Mouse (Mus musculus): ENCODE data around the gene Elf5. TPM values are rescaled to one million over a fixed set of nuclear protein-coding genes. Genes with fewer than 3 reads are reported as not detected.

Elf5 gene
- total RNA-seq (2021): not detected
- long read RNA-seq, experiment 1: 0 reads
- long read RNA-seq, experiment 2: 0 reads

DNA sequence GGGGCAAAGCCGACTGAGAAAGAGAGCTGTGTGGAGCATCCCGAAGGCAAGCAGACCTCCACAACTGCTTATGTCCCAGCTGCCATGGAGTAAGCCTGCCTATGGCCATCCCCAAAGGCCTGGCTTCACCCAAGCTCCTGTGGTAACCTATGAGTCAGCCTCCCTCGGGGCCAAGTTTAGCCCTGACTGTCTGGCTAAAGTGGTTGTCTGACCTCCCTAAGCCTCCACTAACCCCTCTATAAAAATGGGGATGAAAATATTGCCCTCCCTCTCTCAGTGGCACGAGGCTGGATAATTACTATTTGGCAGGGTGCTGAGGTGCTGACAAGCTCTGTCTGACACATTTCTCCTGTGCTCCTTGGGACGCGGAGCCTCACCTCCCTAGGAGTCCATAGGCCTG, at the start of gene Elf5:
Elf5 (plus strand) TSS at position 341 of the 400 bp plus-strand sequence.
- DNase-seq (ENCODE audit: low spot score in 2 of 2): peak in 1 of 2 experiments; percentile 14

- DNase-seq (ENCODE audit: low spot score in 2 of 2): no peak
Measured at GRCm38 (mm10) chr2:103372541-103372940, 38.9 kb upstream of the Elf5 start.

- DNase-seq (ENCODE audit: low spot score in 2 of 2): no peak
Measured at GRCm38 (mm10) chr2:103379502-103380160, 31.9 kb upstream of the Elf5 start.

- no peak for DNase-seq (ENCODE audit: low spot score in 2 of 2)
Measured at GRCm38 (mm10) chr2:103382174-103382573, 29.3 kb upstream of the Elf5 start.

DNA sequence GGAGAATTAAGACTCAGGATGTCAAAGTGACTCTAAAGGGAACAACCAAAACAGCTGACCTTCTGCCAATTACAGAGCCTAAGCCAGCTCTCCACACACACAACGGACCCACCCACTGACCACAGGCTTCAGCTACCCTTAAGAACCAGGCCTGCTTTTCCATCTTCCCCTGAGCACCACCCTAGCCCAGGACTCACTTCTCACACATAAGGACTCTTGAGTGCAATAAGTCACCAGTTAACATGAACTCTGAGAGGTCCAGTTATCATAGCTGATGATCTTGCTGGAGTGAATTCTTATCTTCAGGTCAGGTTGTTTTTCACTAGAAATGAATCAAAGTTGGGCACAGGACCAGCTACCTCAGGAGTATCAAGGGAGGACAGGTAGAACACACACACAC, 23.6 kb upstream of the Elf5 start:
- DNase-seq (ENCODE audit: low spot score in 2 of 2): no peak

DNA sequence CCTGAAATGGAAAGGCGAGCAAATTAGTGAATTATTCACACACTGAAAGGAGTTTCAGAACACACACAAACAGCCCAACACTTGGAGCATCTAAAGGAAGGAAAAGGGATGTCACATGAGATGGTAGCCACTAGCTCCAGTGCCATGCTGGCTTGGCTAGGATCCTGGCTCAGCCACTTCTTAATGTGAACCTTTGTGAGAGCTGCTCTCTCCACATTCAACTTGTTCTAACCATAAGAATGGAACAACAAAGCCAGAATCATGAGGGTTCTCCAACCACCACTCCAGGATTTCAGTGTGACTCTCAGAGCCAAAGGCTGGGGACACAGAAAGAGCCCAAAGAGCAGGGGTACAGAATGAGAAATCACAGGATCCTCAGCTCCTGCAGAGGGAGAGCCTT, 23.2 kb upstream of the Elf5 start:
- DNase-seq (ENCODE audit: low spot score in 2 of 2): no peak

DNA sequence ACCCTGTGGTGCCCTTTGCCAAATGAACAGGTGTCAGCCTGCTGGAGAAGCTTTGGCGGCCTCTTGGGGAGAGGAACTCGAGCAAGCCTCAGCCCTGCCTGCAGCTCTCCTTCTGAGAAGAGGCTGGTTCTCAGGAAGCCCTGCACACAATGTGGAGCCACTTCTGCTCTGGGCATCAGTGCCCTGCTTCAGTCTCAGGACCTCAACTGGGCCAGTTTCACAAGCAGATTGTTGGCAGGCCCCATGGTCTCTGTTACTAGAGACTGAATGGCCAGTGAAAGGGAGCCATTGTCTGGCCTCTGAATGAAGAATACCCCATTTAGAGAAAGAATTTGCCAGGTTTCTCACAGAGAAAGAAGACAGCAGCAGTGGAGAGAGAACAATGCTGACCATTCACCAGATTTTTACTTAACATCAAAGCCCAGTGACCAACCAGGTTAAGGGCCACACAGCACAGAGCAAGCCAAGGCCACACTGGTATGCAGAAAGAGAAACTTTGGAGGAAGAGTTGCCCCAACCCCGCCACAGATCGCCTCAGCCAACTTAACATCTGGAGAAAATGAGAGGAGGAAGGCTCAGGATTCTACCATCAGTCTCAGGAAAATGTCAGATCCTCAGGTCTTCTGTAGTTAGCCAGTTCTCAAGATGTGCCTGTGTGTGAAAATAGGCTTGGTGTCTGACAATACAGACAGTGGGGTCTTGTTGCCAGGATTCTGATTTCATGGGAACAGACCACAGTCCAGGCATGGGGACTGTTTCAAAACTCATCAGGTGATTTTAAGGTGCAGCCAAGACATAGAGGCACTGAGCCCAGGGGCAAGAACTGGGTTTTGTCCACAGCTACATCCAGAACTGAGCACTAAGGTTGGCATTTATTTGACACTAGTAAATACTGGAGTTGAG, 21.2 kb upstream of the Elf5 start:
- DNase-seq (ENCODE audit: low spot score in 2 of 2): no peak

DNA sequence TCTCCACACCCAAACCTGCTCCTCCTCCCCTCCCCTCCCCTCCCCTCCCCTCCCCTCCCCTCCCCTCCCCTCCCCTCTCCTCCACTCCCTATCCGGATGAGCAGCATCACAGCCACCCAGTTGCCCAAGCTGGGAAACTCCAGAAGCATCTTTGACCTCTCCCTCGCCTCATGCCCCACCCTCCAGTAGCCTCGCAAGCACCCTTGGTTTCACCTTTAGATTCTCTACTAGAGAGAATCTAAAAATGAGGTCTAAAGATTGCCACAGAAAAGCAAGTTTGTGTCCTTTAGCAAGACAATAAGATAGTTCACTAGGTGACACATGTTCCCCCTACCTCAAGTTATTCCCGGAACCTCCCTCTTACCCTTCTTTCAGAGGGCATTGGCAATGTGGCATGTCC, 19.9 kb upstream of the Elf5 start:
- DNase-seq (ENCODE audit: low spot score in 2 of 2): no peak

DNA sequence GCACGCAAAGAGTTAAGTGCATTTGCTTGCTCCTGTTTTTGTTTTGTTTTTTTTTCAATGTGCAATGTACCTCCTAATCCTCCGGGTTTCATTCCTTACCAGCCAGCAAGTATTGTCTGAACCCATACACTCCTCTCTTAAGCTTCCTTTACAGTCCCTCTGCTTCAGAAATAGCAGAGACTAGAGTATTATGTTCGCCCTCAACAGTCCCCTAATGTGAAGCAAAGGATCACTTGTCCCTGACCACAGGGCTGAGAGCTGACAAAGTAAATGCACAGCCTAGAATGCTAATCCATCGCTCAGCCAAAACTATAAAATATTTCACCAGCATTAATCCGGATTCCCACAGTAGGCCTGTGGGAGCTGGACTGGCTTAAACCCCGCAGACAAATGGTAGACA, 13.4 kb upstream of the Elf5 start:
- no peak for DNase-seq (ENCODE audit: low spot score in 2 of 2)

DNA sequence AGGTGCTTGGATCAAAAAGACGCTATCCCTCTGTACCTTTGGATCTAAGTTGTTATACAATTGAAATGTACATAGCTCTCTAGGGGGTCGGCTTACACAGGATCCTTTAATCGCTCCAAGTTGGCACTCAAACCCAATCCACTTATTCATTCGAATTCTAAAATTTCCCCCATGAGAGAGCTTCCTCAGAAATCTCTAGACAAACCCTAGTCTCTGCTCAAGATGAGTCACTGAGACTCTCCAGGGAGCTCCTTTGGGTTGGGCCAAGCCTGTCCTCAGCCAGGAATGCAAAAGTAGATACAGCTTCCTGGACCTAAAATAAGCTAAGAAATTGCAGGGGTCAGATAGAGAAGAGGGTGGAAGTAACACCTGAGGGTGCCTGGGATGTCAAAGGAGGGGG, 10.8 kb upstream of the Elf5 start:
- DNase-seq (ENCODE audit: low spot score in 2 of 2): no peak

GRCm38 (mm10) chr2:103406239-103406638, 5.2 kb upstream of the Elf5 start:
- DNase-seq (ENCODE audit: low spot score in 2 of 2): no peak

DNA sequence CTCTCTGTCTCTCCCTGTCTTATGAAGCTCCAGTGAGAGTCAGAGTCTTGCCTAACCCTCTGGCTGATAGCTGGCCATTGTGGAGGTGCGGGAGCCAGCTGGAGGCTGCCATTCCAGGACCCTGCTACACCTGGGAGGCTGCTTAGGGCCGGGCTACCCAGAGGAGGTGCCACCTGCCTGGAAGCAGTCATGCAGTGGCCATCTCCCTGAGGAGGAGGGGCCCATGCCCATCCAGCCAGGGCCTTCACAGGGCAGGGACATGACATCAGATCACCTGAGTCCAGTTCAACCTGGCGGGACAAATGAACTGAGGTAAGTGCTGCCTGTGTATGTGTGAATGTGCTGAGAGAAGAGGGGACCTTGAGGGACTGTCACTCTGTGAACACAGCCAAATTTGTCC, 328 bp downstream of the Elf5 start:
- no peak for DNase-seq (ENCODE audit: low spot score in 2 of 2)

- DNase-seq (ENCODE audit: low spot score in 2 of 2): no peak
Measured at GRCm38 (mm10) chr2:103413381-103413780, 1.9 kb downstream of the Elf5 start.

DNA sequence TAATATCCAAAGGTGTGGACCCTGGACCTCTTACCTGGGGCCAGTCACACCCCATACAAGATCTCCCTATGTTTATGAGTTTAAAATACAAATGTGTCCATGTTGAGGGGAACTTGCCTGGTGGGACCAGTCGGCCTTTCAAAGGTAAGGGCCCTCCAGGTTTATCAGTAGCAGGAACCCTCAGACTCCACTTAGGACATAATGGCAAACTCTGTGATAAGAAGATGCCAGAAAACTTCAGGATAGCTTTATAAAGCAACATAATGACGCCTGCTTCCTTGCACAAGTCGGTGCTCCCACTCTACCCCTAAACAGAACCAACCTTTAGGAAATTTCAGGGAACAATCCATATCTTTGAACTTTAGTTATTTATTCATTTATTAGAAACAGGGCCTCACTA, 4.3 kb downstream of the Elf5 start:
- no peak for DNase-seq (ENCODE audit: low spot score in 2 of 2)

- DNase-seq (ENCODE audit: low spot score in 2 of 2): no peak
Measured at GRCm38 (mm10) chr2:103420650-103421507, 9.4 kb downstream of the Elf5 start.

DNA sequence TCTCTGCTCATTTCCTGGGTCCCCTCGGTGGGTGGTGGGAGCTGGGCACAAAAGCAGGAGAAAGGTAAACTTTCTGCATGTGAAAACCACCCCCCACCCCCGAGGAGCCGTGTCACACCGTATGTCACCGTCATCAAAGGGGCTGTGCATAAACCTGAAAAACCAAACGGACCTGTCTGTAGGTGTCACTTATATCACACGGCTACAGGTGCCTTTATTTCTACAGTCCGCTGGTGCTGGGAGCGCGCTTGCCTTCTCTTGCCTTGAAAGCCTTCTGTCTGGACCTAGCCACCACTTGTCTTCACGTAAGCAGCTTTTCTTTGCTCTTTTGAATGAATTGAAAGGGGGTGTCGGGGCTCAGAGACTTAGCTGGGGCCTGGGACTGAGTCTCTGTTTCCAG, 12.4 kb downstream of the Elf5 start:
- DNase-seq (ENCODE audit: low spot score in 2 of 2): no peak

DNA sequence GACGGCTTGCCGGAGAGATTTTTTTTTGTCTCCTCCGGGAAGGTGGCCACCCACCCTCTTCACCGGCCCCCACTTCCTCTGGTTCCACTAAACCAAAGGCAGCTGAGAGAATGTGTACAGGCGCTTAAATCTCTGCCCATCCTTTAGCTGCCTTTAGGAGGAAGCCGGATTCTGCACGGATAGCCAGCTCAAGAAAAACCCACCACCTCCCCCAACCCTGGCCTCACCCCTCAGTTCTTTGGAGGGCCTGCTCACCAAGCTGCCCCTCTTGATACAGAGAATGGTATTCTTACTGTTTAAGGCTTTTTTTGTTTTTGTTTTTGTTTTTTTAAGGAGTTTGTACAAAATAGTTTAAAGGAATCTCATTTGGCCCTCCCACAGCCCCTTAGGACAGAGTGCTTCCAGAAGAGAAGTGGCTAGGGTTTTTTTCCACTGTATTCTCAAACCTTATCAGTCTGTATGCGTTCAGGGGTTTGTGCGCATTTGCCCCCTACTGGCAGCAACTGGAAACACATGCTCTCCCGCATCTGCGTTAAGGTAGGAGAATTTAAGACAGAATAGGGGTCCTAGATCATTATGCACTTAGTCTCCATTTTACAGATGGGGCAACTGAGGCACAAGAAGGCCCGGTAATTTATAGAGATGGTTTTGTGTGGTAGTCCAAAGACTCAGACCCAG, 13.0 kb downstream of the Elf5 start:
- peak; percentile 54 to 64 for DNase-seq (ENCODE audit: low spot score in 2 of 2)

DNA sequence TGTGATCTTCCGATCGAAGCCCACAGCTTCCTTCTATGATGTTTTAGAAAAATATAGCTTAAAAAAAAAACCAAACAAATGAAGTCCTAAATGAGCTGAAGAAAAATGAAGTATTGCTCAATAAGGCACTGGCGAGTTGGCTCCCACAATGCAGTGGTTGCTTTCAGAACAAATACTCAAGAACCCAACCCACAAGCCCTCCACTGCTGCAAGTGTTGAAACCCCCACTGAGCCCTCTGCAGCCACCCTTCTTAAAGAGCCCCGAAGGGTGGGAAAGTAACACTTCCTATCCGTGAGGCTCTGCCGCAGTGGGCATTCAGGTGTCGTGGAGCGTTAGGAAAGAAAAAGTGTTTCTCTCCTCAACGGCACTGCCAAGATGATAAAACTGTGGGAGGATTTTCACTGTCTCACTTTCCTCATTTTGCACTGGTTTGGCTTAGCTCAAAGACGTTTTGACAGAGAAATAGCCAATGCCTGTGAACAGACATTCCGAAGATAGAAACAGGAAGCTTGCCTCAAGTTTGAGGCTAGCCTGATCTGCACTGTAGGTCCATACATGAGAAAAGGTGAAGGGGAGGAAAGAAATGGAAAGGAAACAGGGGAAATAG, 14.1 kb downstream of the Elf5 start:
- no peak for DNase-seq (ENCODE audit: low spot score in 2 of 2)

- no peak for DNase-seq (ENCODE audit: low spot score in 2 of 2)
Measured at GRCm38 (mm10) chr2:103428356-103428755, 16.9 kb downstream of the Elf5 start.

- no peak for DNase-seq (ENCODE audit: low spot score in 2 of 2)
Measured at GRCm38 (mm10) chr2:103430712-103431111, 19.2 kb downstream of the Elf5 start.
